Mouse (Mus musculus): Measurements from ENCODE around the gene Ptprc.

Gene Ptprc

DNA sequence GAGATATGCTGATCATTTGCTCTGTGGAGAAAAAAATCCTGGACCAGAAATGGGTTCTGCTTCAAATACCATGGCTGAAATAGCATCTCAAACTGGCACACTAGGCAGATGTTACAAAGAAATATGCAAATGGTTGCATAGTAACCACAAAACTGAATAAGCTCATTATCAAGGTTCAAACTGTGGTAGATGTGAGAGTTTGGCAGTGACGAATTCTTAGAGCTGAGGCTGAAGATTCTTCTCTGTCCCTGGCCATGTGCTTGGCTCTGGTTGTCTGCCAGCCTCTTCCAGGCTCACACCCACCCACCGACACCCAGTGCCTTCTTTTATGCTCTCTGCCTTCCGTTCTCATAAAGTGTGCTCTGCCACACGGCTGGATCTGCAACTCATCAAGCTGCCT is 26.7 kb downstream of the Ptprc start:
- DNase-seq = no peak

- DNase-seq = no peak
Observed at GRCm38 (mm10) chr1:138145571-138145970, 29.9 kb downstream of the Ptprc start.

- no peak for DNase-seq
Observed at GRCm38 (mm10) chr1:138145148-138145547, 30.4 kb downstream of the Ptprc start.

- no peak for DNase-seq
Observed at GRCm38 (mm10) chr1:138144365-138144764, 31.1 kb downstream of the Ptprc start.

GRCm38 (mm10) chr1:138140769-138141168 is 34.7 kb downstream of the Ptprc start:
- DNase-seq = no peak

GRCm38 (mm10) chr1:138137696-138138095 is 37.8 kb downstream of the Ptprc start:
- no peak for DNase-seq

DNA sequence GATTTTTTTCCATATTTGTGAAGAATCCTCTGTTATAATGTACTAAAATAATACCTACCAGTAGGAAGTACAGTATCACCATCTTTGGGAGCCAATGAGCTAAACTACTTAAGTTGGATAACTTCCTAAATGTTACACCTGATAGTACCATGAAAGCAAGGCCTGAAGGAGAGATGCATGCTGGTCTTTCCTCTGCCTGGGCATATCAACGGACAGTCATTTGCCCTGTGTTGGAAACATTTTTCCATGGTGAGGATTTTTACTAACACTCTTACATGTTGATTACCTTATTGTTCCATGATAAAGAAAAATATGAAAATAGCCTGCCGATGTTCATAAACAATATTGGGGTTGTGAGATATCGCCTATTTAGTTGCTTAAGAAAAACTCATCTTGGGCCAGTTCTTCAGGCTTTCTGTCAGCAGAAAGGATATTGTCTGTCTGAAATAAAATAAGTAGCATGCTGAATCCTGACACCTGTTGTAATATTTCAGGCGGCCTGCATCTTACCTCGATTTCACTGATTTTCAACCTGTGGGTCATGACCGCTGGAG is 38.4 kb downstream of the Ptprc start:
- no peak for DNase-seq

GRCm38 (mm10) chr1:138136373-138136779 is 39.1 kb downstream of the Ptprc start:
- peak; percentile 9 to 16 for DNase-seq

- DNase-seq = no peak
Observed at GRCm38 (mm10) chr1:138135637-138136372, 39.7 kb downstream of the Ptprc start.

GRCm38 (mm10) chr1:138135117-138135516 is 40.4 kb downstream of the Ptprc start:
- no peak for DNase-seq

GRCm38 (mm10) chr1:138134324-138134723 is 41.2 kb downstream of the Ptprc start:
- no peak for DNase-seq

- no peak for DNase-seq
Observed at GRCm38 (mm10) chr1:138131739-138132138, 43.8 kb downstream of the Ptprc start.

DNA sequence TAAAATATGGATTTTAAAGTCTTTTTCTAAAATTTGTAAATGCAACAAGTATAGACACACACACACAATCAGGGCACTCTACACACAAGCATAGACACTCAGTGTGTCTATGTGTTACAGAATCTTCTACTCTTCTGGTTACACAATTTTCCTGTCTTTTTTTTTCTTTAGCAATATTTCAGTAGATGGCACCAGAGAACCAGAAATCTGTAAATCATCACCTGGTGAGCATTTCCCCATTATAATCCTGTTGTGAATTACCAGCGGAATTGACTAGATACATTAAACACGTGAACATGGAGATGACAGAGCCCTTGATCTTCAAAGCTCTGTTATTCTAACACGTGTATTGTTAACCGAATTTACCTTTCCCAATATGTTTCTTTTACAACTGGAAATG is 45.4 kb downstream of the Ptprc start:
- no peak for DNase-seq

- no peak for DNase-seq
Observed at GRCm38 (mm10) chr1:138126843-138127242, 48.7 kb downstream of the Ptprc start.

DNA sequence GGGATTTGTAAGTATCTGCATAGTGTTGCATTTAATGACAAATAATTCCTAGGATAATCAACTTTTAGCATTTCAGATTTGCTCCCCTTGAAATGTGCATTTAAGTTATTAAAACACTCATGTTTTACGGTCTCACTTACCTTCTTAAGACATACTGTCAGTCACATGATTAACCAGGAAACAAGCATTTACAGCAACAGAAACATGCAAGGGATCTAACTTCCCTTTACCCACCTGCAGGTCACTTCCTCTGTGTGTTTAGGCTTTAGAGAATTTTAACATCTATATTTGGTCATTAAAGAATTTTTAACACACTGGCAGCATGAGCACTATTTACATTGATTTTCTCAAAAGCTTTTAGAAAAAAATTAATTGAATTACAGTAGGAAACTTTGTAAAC is 50.2 kb downstream of the Ptprc start:
- no peak for DNase-seq

DNA sequence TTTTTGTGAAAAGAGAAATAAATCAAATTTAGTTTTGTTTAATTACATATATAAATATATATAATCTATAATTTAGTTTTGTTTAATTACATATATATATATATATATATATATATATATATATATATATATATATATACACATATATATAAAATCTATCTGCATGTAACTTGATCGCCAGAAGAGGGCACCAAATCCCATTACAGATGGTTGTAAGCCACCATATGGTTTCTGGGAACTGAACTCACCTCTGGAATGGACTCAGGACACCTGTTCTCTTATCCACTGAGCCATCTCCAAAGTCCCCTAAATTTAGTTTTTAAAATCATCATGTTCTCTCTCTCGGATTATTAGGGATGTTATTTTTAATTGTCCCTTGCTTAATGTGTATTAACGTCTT is 51.6 kb downstream of the Ptprc start:
- DNase-seq = peak in 1 of 2 experiments; percentile 28

- peak in 1 of 2 experiments; percentile 2 for DNase-seq
Observed at GRCm38 (mm10) chr1:138119895-138120294, 55.6 kb downstream of the Ptprc start.

- DNase-seq = no peak
Observed at GRCm38 (mm10) chr1:138093219-138093618, 82.3 kb downstream of the Ptprc start.

- DNase-seq = peak in 1 of 2 experiments; percentile 29
Observed at GRCm38 (mm10) chr1:138085810-138086209, 89.7 kb downstream of the Ptprc start.

- no peak for DNase-seq
Observed at GRCm38 (mm10) chr1:138083707-138084106, 91.8 kb downstream of the Ptprc start.

DNA sequence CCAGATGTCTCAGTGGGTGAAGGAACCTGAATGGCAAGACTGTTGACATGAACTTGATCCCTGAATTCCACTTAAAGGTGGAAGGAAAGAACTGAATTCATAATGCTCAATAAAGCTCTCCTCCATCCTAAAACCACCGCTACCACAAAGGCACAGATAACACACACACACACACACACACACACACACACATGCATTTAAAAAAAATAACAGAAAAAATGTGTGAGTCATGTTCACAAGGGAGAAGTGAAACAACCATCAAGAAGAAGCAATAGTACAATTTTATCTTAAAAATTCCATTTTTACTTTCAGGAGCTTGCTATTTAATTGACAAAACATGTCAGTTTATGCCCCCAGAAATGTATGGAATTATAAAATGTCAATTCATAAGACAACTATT is 95.2 kb downstream of the Ptprc start:
- no peak for DNase-seq

DNA sequence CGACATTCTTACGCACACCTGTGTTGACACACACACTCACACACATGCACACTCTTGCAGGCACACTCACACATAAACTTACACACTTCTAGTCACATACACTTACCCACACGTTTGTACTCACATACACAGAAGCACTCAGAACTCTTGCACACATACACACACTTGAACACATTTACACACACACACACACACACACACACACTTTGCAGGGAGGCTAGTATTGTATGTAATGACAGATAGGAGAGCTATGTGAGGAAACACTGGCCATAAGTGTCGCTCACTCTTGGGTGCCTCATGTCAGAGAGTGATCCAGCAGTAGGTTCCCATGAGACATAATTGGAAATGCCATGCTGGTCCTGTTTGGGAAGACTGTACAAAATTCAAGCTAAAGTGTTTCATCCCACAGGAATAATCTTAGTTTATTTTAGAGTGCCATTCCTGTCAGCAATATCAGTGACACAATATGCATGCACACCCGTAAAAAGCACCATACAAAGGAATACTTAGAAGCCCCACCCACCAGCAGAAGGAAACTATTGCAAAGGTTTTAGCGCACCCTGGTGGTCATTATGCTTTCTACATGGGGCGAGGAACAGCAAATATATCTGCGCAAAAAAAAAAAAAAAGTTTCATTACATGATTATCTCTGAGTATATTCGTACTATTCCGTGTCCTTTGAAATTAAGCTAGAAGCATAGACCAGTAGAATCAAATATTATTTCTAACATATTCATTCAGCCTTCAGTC is 131.1 kb downstream of the Ptprc start:
- DNase-seq = peak; percentile 77 to 88

GRCm38 (mm10) chr1:138040556-138040955 is 135.0 kb downstream of the Ptprc start:
- DNase-seq = no peak

DNA sequence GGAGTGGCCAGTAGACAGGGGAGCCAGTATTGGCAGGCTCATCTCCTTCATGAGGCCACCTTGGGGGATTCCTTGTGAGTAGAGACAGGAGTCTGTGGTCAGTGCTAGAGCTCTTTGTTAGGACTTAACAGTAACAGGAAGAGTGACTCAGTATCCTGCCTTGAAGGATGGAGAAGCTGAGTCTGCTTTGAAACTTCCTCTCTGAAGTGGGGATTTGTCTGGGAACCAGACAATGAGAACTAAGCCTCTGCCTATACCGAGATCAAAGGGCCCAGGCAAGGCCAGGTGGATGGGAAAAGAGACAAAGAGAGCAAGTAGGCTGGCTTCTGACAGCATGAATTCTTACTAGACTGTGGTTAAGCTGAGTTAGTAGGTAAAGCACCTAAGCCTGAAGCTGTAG is 136.3 kb downstream of the Ptprc start:
- no peak for DNase-seq
